Mouse (Mus musculus) lung, adult 2 months (tissue): ENCODE results near the gene Gm11027. TPM values are rescaled to one million over a fixed set of nuclear protein-coding genes. Genes with fewer than 3 reads are reported as not detected.

Experiments
- DNase-seq: peaks from one replicate; pipeline ENCODE4 v3.0.0; 2022
- H3K4me1 ChIP-seq: fragments of 200-500 bp; 2 replicates; pipeline ENCODE4 v1.6.1; 2011; ENCODE audit warnings: low read length; ENCODE audit not compliant: control insufficient read depth, insufficient read depth
- H3K4me3 ChIP-seq: fragments of 200-500 bp; replicated peaks from 2 replicates; pipeline ENCODE3; 2011; ENCODE audit warnings: low read depth, mild to moderate bottlenecking, control low read depth, low read length; ENCODE audit errors: extremely low read depth
- CTCF ChIP-seq: fragments of 200-500 bp; IDR thresholded peaks from 2 replicates; pipeline ENCODE4 v1.5.1; 2011; ENCODE audit warnings: mild to moderate bottlenecking, low read length, control low read depth; ENCODE audit not compliant: insufficient read depth
- POLR2A ChIP-seq: fragments of 200-500 bp; IDR thresholded peaks from 2 replicates; pipeline ENCODE4 v1.6.1; 2011; ENCODE audit warnings: low read depth, mild to moderate bottlenecking, control low read depth, low read length, borderline replicate concordance; ENCODE audit errors: extremely low read depth
- WGBS: fragments of 180-500 bp; shearing (Covaris S2); methylation state at CpG from one replicate; pipeline ENCODE4 v1.1.7; 2018; 5-methylcytosine and 5-hydroxymethylcytosine counted together
- polyA plus RNA-seq: library from polyadenylated mRNA; depleted of rRNA; stranded (reverse); fragments of >200 nt; gene quantifications from 2 replicates; pipeline ENCODE4 v1.2.3, GENCODE M21; 2012; rRNA removed

The Gm11027 gene
- polyA plus RNA-seq, 1 experiment, result not detected

- 45% methylated on average over 4 of the region's 4 CpGs for WGBS
- TF ChIP-seq CTCF (no peak), POLR2A (no peak)
- H3K4me3 ChIP-seq, result no peak overlapping the region
- peaks cover 2% of the 10 kb centered on the region; the same call in 1 of the 2 replicates for H3K4me1 ChIP-seq
- DNase-seq, result no peak
Measured at GRCm38 (mm10) chr12:116293599-116294292, 18.6 kb downstream of the Gm11027 start.

GRCm38 (mm10) chr12:116299906-116300305 is 24.7 kb downstream of the Gm11027 start:
- Histone ChIP-seq H3K4me1 (no peaks in the 10 kb centered on the region; the same call in 1 of the 2 replicates), H3K4me3 (no peak overlapping the region)
- no peak for TF ChIP-seq POLR2A
- TF ChIP-seq CTCF, result no peak
- 81% methylated on average over 2 of the region's 2 CpGs for WGBS
- no peak for DNase-seq

DNA sequence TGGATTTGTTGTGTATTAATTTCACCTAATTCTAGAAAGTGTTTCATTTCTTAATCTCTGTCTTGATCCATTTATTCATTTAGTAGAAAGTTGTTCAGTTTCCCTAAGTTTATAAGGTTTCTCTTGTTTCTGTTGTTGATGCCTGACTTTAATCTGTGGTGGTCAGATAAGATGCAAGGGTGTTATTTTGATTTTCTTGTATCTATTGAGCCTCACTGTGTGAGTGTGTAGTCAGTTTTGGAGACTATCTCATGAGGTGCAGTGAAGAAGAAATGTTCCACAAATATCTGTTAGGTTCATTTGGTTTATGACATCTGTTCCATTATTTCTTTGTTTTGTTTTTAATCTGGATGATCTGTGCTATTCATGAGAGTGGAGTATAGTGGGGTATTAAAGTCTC is 27.0 kb downstream of the Gm11027 start:
- TF ChIP-seq POLR2A (no peak), CTCF (no peak)
- Histone ChIP-seq H3K4me1 (peaks cover 4% of the 10 kb centered on the region), H3K4me3 (no peak overlapping the region)
- no peak for DNase-seq

DNA sequence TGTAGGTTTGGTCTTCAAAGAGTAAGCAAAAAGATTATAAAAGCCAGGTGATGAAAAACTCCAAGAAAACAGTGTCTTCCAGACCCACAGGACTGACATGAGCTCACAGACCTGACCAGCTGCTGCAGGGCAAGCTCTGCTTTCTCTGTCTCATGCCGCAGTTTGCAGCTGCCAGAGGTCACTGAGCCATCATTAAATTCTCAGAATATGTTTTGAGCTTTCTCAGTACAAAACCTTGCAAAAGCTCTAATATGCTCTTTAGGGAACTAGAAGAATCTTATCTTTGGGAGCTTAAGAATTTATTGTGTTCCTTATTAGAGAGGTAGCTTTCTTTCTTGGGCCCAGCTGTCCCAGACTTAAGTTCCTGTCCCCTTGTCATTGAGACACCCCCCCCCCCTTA is 30.9 kb downstream of the Gm11027 start:
- no peak for DNase-seq
- TF ChIP-seq POLR2A (no peak), CTCF (no peak)
- 47% methylated on average over 1 of the region's 1 CpGs for WGBS
- Histone ChIP-seq H3K4me1 (peaks cover 10% of the 10 kb centered on the region), H3K4me3 (no peak overlapping the region)

GRCm38 (mm10) chr12:116307870-116308269 is 32.7 kb downstream of the Gm11027 start:
- Histone ChIP-seq H3K4me1 (peaks cover 10% of the 10 kb centered on the region), H3K4me3 (no peak overlapping the region)
- TF ChIP-seq POLR2A (no peak), CTCF (no peak)
- no peak for DNase-seq
- WGBS, result 80% methylated on average over 3 of the region's 3 CpGs

DNA sequence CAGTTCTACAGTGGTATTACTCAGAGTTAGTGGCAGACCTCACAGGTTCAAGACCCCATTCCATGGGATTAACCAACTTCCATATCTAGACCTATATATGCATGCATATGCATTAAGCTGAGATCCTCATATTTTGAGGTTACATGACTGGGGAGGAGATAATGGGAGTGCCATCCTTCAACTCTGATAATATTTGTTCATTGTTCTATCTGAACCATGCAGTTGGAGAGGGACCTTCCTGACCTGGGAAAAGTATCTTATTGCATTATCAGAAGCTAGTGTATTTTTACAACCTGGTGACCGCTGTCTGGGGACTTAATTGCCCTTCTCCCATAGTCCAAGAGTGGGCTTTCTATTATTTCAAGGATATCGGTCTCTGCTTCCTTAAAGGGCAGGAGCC is 33.4 kb downstream of the Gm11027 start:
- no peak for DNase-seq
- no peak for TF ChIP-seq CTCF
- TF ChIP-seq POLR2A, result no peak
- peaks cover 10% of the 10 kb centered on the region for H3K4me1 ChIP-seq
- H3K4me3 ChIP-seq, result no peak overlapping the region
- WGBS, result 65% methylated on average over 2 of the region's 2 CpGs

GRCm38 (mm10) chr12:116313816-116314215 is 38.6 kb downstream of the Gm11027 start:
- no peak for TF ChIP-seq POLR2A
- TF ChIP-seq CTCF, result no peak
- H3K4me1 ChIP-seq, result peaks cover 6% of the 10 kb centered on the region
- WGBS, result 56% methylated on average over 1 of the region's 1 CpGs
- no peak overlapping the region for H3K4me3 ChIP-seq
- DNase-seq, result no peak

- DNase-seq, result no peak
- peaks cover 4% of the 10 kb centered on the region; the same call in 1 of the 2 replicates for H3K4me1 ChIP-seq
- H3K4me3 ChIP-seq, result no peak overlapping the region
- TF ChIP-seq CTCF, result no peak
- no peak for TF ChIP-seq POLR2A
- 61% methylated on average over 3 of the region's 3 CpGs for WGBS
Measured at GRCm38 (mm10) chr12:116315498-116315897, 40.3 kb downstream of the Gm11027 start.

- no peak for TF ChIP-seq POLR2A
- no peak for TF ChIP-seq CTCF
- Histone ChIP-seq H3K4me1 (peaks cover 4% of the 10 kb centered on the region; the same call in 1 of the 2 replicates), H3K4me3 (no peak overlapping the region)
- 56% methylated on average over 1 of the region's 1 CpGs for WGBS
- no peak for DNase-seq
Measured at GRCm38 (mm10) chr12:116317818-116318217, 42.6 kb downstream of the Gm11027 start.

Other genes starting within 250 kb of the Gm11027 start
- gene Zfp386, start 227.7 kb upstream of the Gm11027 start, polyA plus RNA-seq, result 3.8 and 5.1 TPM in 2 replicates
- 14.5 and 24.0 TPM in 2 replicates for gene Vipr2, start 197.7 kb upstream of the Gm11027 start, polyA plus RNA-seq
- gene Wdr60, start 12.4 kb upstream of the Gm11027 start, polyA plus RNA-seq, result 5.7 and 7.5 TPM in 2 replicates
- gene Esyt2, start 5.8 kb downstream of the Gm11027 start, polyA plus RNA-seq, result 13.9 and 15.0 TPM in 2 replicates
- gene Ncapg2, start 130.0 kb downstream of the Gm11027 start, polyA plus RNA-seq, result 0.63 and 1.4 TPM in 2 replicates
- gene Ptprn2, start 210.3 kb downstream of the Gm11027 start, polyA plus RNA-seq, result 0.95 and 1.9 TPM in 2 replicates